Mouse (Mus musculus) liver, adult 2 months (tissue): ENCODE data around the gene Itga3. TPM values are rescaled to one million over a fixed set of nuclear protein-coding genes. Genes with fewer than 3 reads are reported as not detected.
A peak's percentile ranks its signal among the peaks of the same experiment; 100 is the strongest.
"Not testable (repeated sequence)": the region's sequence is repeated elsewhere in the genome, so short reads cannot be mapped to it uniquely, and the experiment has no call there.

Experiments
- DNase-seq: peaks from one replicate; pipeline ENCODE4 v3.0.0-alpha.2; 2011; ENCODE audit warnings: low read depth, low spot score; ENCODE audit errors: extremely low read depth
- H3K27ac ChIP-seq: fragments of 200-500 bp; replicated peaks from 2 replicates; pipeline ENCODE4 v1.5.1; 2012; ENCODE audit warnings: low read depth, mild to moderate bottlenecking, control low read depth, inconsistent platforms, low read length; ENCODE audit not compliant: insufficient read depth
- H3K27me3 ChIP-seq: fragments of 200-500 bp; 2 replicates; pipeline ENCODE4 v1.6.1; 2012; ENCODE audit warnings: mild to moderate bottlenecking, moderate library complexity, low read length, inconsistent platforms; ENCODE audit not compliant: control insufficient read depth, insufficient read depth
- H3K36me3 ChIP-seq: fragments of 200-500 bp; 2 replicates; pipeline ENCODE4 v1.6.1; 2012; ENCODE audit warnings: low read length, inconsistent platforms; ENCODE audit not compliant: control insufficient read depth, insufficient read depth
- H3K4me1 ChIP-seq: fragments of 200-500 bp; 2 replicates; pipeline ENCODE4 v1.6.1; 2011; ENCODE audit warnings: low read length; ENCODE audit not compliant: control insufficient read depth, insufficient read depth
- H3K4me3 ChIP-seq: fragments of 200-500 bp; 2 replicates; pipeline ENCODE4 v1.5.1; 2011; ENCODE audit warnings: low read depth, mild to moderate bottlenecking, control low read depth, low read length, moderate library complexity; ENCODE audit not compliant: insufficient read depth
- H3K79me2 ChIP-seq: fragments of 200-500 bp; 2 replicates; pipeline ENCODE4 v1.6.1; 2012; ENCODE audit warnings: inconsistent platforms, mild to moderate bottlenecking, low read length, moderate library complexity; ENCODE audit not compliant: control insufficient read depth, insufficient read depth
- H3K9ac ChIP-seq: fragments of 200-500 bp; 2 replicates; pipeline ENCODE4 v1.6.1; 2012; ENCODE audit warnings: low read depth, mild to moderate bottlenecking, control low read depth, inconsistent platforms, low read length
- CTCF ChIP-seq: fragments of 200-500 bp; IDR thresholded peaks from 2 replicates; pipeline ENCODE4 v1.5.1; 2011; ENCODE audit warnings: low read depth, low read length, control low read depth
- POLR2A ChIP-seq: fragments of 200-500 bp; IDR thresholded peaks from 2 replicates; pipeline ENCODE4 v1.6.1; 2011; ENCODE audit warnings: low read length, control low read depth; ENCODE audit not compliant: insufficient read depth; ENCODE audit errors: extremely low read depth
- WGBS: fragments of 180-500 bp; shearing (Covaris S2); methylation state at CpG from one replicate; pipeline ENCODE4 v1.1.7; 2018; 5-methylcytosine and 5-hydroxymethylcytosine counted together
- polyA plus RNA-seq: library from polyadenylated mRNA; depleted of rRNA; stranded (reverse); fragments of >200 nt; gene quantifications from 2 replicates; pipeline ENCODE4 v1.2.3, GENCODE M21; 2012
- total RNA-seq: library from RNA; depleted of rRNA; stranded (reverse); fragments of >200 nt; gene quantifications from 2 replicates; pipeline ENCODE4 v1.2.3, GENCODE M21; 2014

The Itga3 gene
- total and polyA plus RNA-seq, 2 experiments: 2.6 to 5.7 TPM

DNA sequence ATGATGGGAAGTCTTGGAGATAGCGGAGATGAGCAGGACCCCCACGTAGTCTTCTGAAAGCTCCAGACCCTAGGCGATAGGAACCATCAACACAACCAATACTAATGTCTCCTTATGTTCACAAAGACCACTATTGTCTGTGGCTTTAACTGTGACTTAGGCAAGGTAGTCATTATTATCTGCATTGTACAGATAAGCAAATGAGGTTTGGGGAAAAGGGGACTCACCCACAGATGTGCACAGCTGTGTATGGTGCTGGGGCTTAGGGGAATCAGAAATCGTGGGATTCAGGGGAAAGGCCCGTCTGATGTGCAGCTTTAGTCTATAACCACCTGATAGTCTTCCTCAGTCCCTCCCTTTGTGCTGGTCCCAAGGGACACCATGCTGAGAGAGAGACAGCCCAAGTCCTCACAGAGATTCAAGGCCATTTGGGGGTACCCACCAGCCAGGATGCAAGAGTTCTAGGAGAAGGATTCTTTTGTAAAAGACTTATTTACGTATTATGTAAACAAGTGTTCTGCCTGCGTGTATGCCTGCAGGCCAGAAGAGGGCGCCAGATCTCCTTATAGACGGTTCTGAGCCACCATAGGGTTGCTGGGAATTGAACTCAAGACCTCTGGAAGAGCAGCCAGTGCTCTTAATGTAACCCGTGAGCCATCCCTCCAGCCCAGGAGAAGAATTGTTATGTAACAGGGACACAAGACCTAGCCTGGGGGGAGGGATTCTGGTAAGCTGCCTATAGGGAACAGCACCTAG is 54.2 kb downstream of the Itga3 start:
- no peaks in the 10 kb centered on the region for H3K36me3 ChIP-seq
- no peak overlapping the region for H3K27ac ChIP-seq
- TF ChIP-seq CTCF (peak; percentile 61), POLR2A (no peak)

DNA sequence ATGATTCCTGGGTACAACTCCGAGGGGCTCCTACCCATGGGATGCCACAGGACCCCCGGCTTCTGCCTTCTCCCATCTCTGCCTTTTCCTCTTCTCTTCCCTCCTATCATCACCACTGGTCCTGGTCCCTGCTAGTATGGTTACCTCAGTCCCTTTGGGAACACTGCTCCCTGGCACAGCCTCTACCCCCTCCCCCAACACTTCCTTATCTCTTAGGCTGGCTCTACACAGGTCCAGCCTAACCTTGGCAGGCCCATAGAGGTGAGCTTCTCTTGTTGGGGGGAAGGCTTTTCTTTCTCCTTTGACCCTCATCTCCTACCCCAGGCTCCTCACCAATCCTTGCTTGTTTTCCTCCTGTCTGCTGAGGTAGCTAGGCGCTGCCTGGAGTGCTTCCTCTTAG is 61.1 kb downstream of the Itga3 start:
- WGBS: 78% methylated on average over 3 of the region's 3 CpGs
- no peak for DNase-seq
- Histone ChIP-seq H3K9ac (no peak overlapping the region), H3K4me1 (no peaks in the 10 kb centered on the region), H3K36me3 (no peaks in the 10 kb centered on the region), H3K79me2 (no peaks in the 10 kb centered on the region), H3K27ac (no peak overlapping the region), H3K4me3 (no peak overlapping the region), H3K27me3 (peaks cover 6% of the 10 kb centered on the region)
- TF ChIP-seq CTCF: no peak
- no peak for TF ChIP-seq POLR2A

More for the DNA sequence above, 54.2 kb downstream of the Itga3 start:
- 80% methylated on average over 10 of the region's 10 CpGs for WGBS
- Histone ChIP-seq H3K9ac (no peak overlapping the region), H3K4me3 (no peak overlapping the region), H3K79me2 (no peaks in the 10 kb centered on the region), H3K27me3 (peaks cover 6% of the 10 kb centered on the region), H3K4me1 (no peaks in the 10 kb centered on the region)
- DNase-seq: no peak

GRCm38 (mm10) chr11:95012487-95012886 is 64.1 kb downstream of the Itga3 start:
- Histone ChIP-seq H3K27me3 (peaks cover 6% of the 10 kb centered on the region; the same call in 1 of the 2 replicates), H3K9ac (no peak overlapping the region), H3K36me3 (no peaks in the 10 kb centered on the region), H3K79me2 (no peaks in the 10 kb centered on the region), H3K4me3 (no peak overlapping the region), H3K27ac (no peak overlapping the region), H3K4me1 (no peaks in the 10 kb centered on the region)
- TF ChIP-seq POLR2A: no peak
- TF ChIP-seq CTCF: no peak
- WGBS: 45% methylated on average over 3 of the region's 3 CpGs
- DNase-seq: no peak

- TF ChIP-seq POLR2A (no peak), CTCF (no peak)
- no peaks in the 10 kb centered on the region for H3K4me1 ChIP-seq
- H3K27me3 ChIP-seq: peaks cover 6% of the 10 kb centered on the region; the same call in 1 of the 2 replicates
- H3K9ac ChIP-seq: no peak overlapping the region
- H3K4me3 ChIP-seq: no peak overlapping the region
- 40% methylated on average over 3 of the region's 3 CpGs for WGBS
- H3K27ac ChIP-seq: no peak overlapping the region
- H3K79me2 ChIP-seq: no peaks in the 10 kb centered on the region
- DNase-seq: no peak
- no peaks in the 10 kb centered on the region for H3K36me3 ChIP-seq
Observed at GRCm38 (mm10) chr11:95012075-95012474, 64.5 kb downstream of the Itga3 start.

- H3K27me3 ChIP-seq: peaks cover 6% of the 10 kb centered on the region; the same call in 1 of the 2 replicates
- WGBS: 39% methylated on average over 1 of the region's 1 CpGs
- H3K27ac ChIP-seq: no peak overlapping the region
- H3K4me1 ChIP-seq: 0 out of 2 replicates have a peak, but pooled peaks cover 3% of the 10 kb centered on the region
- DNase-seq: no peak
- H3K36me3 ChIP-seq: no peaks in the 10 kb centered on the region
- no peak for TF ChIP-seq POLR2A
- no peak for TF ChIP-seq CTCF
- no peaks in the 10 kb centered on the region for H3K79me2 ChIP-seq
- no peak overlapping the region for H3K9ac ChIP-seq
- H3K4me3 ChIP-seq: no peak overlapping the region
Observed at GRCm38 (mm10) chr11:95011416-95011815, 65.2 kb downstream of the Itga3 start.

- not testable (repeated sequence) for H3K4me3 ChIP-seq, H3K79me2 ChIP-seq, DNase-seq, H3K9ac ChIP-seq, H3K27ac ChIP-seq, H3K27me3 ChIP-seq, H3K36me3 ChIP-seq, H3K4me1 ChIP-seq
- WGBS: 50% methylated on average over 4 of the region's 4 CpGs
Observed at GRCm38 (mm10) chr11:95010841-95011403, 65.7 kb downstream of the Itga3 start.
